Mouse (Mus musculus): ENCODE measurements at regions not wholly inside any gene's neighbourhood (a gene's known extent, or its start where the extent isn't known, plus 50 kb on each side); places are given as distances from the start of the nearest gene placed in this dataset.

DNA sequence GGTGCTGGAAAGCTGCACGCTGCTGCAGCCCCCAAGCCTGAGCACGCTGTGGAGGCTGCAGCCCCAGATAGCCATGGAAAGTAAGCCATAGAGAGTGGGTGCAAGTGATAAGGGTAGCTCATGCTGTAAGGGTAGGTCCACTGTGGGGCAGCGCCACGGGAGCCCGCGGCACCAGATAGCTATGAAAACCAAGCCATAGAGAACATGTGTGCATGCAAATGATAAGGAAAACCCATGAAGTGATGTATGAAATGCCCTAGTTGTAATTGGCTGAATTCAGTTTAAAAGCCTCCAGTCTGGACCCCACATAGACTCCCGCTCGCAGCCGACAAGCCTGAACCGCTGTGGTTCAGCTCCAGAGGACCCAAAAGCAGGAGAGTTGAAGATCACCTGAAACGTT is 58.8 kb upstream of the L3mbtl3 start:
- TF ChIP-seq POLR2A (IDR thresholded peaks at IDR 0.05; ENCODE audit: low read depth, low read length) (no peak), CTCF (IDR thresholded peaks at IDR 0.05; ENCODE audit: extremely low read depth, insufficient read depth, insufficient read length, insufficient replicate concordance) (no peak)

All from spleen, adult 2 months (tissue).